Mouse (Mus musculus) spleen, adult 2 months (tissue): ENCODE measurements around the gene Cox10. TPM values are rescaled to one million over a fixed set of nuclear protein-coding genes. Genes with fewer than 3 reads are reported as not detected.

Experiments used
- DNase-seq, 2 experiments: peaks; one replicate each; pipeline versions ENCODE4 v3.0.0 to v3.0.0-alpha.2; 2012 to 2021; ENCODE audit warnings: low spot score in 2 of 2, low read depth in 1 of 2
- H3K27ac ChIP-seq: fragments of 200-500 bp; 2 replicates; pipeline ENCODE4 v1.5.1; 2012; ENCODE audit warnings: low read length, inconsistent platforms; ENCODE audit not compliant: insufficient read depth
- H3K27me3 ChIP-seq: fragments of 200-500 bp; 2 replicates; pipeline ENCODE4 v1.6.1; 2012; ENCODE audit warnings: mild to moderate bottlenecking, moderate library complexity, low read length, inconsistent platforms; ENCODE audit not compliant: control insufficient read depth, insufficient read depth
- H3K36me3 ChIP-seq: fragments of 200-500 bp; 2 replicates; pipeline ENCODE4 v1.6.1; 2012; ENCODE audit warnings: mild to moderate bottlenecking, low read length, inconsistent platforms; ENCODE audit not compliant: control insufficient read depth, insufficient read depth
- H3K4me1 ChIP-seq: fragments of 200-500 bp; 2 replicates; pipeline ENCODE4 v1.6.1; 2011; ENCODE audit warnings: inconsistent platforms; ENCODE audit not compliant: control insufficient read depth, insufficient read depth, insufficient read length
- H3K4me3 ChIP-seq: fragments of 200-500 bp; 2 replicates; pipeline ENCODE4 v1.5.1; 2011; ENCODE audit warnings: mild to moderate bottlenecking, inconsistent platforms; ENCODE audit not compliant: insufficient read depth, insufficient read length; ENCODE audit errors: extremely low read depth
- CTCF ChIP-seq: fragments of 200-500 bp; IDR thresholded peaks from 2 replicates; pipeline ENCODE4 v1.5.1; 2011; ENCODE audit warnings: mild to moderate bottlenecking, inconsistent platforms; ENCODE audit not compliant: insufficient read depth, insufficient read length, insufficient replicate concordance; ENCODE audit errors: extremely low read depth
- POLR2A ChIP-seq: fragments of 200-500 bp; IDR thresholded peaks from 2 replicates; pipeline ENCODE4 v1.6.1; 2011; ENCODE audit warnings: low read depth, low read length, inconsistent platforms
- WGBS: fragments of 180-500 bp; shearing (Covaris S2); methylation state at CpG from one replicate; pipeline ENCODE4 v1.1.7; 2018; 5-methylcytosine and 5-hydroxymethylcytosine counted together
- polyA plus RNA-seq: library from polyadenylated mRNA; depleted of rRNA; stranded (reverse); fragments of >200 nt; gene quantifications from 2 replicates; pipeline ENCODE4 v1.2.3, GENCODE M21; 2012

Gene Cox10
- polyA plus RNA-seq, 1 experiment: 7.8 TPM

DNA sequence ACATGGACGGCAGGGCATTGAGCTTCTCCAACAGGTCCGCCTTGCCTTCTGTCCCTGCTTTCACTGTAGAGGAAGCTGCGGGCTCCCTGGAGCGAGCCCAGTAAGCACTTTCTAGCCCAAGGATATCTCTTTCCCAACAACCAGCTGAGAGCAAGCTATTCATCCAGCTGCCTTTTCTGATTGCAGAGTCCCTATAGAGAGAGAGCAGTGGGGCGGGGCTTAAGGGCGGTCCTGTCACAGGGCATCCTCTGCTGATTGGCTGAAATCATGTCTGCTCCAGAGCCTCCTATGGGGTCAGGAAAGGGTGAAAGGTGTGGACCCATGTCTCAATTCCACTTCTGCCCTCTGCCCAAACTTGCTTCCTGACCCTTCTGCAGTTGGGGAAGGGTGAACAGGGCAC, 152.4 kb downstream of the Cox10 start:
- H3K36me3 ChIP-seq: no peaks in the 10 kb centered on the region
- no peak for TF ChIP-seq CTCF
- no peak overlapping the region for H3K4me3 ChIP-seq
- no peak overlapping the region for H3K27ac ChIP-seq
- DNase-seq: no peak
- H3K27me3 ChIP-seq: peaks cover 2% of the 10 kb centered on the region; the same call in 1 of the 2 replicates
- 85% methylated on average over 6 of the region's 6 CpGs for WGBS
- peaks cover 9% of the 10 kb centered on the region for H3K4me1 ChIP-seq

DNA sequence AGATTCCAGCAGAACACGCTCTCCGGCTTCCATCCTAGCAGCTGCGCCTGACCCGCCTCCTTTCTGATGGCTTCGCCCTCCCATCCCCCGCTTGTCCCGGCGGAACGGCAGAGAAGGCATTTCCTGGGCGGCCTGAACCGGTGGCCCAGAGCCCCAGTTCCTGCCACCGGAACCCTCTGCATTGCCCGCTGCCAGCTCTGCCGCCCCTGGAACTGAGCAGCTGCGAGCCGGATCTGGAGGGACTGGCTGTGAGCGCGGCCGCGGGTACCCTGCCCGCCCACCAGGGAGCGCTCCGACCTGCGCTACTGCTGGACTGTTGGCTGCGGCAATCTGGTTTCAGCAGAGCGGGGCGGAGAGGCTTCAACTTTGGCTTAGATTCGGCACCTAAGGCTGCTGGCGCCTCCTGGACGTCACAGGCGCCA, 154.1 kb downstream of the Cox10 start:
- Histone ChIP-seq H3K27ac (no peak overlapping the region), H3K4me1 (peaks cover 15% of the 10 kb centered on the region), H3K36me3 (no peaks in the 10 kb centered on the region), H3K4me3 (no peak overlapping the region; the same call in 1 of the 2 replicates), H3K27me3 (peaks cover 8% of the 10 kb centered on the region)
- 2% methylated on average over 31 of the region's 31 CpGs for WGBS
- TF ChIP-seq POLR2A (no peak), CTCF (peak; percentile 74)
- DNase-seq: peak; percentile 43 to 81

DNA sequence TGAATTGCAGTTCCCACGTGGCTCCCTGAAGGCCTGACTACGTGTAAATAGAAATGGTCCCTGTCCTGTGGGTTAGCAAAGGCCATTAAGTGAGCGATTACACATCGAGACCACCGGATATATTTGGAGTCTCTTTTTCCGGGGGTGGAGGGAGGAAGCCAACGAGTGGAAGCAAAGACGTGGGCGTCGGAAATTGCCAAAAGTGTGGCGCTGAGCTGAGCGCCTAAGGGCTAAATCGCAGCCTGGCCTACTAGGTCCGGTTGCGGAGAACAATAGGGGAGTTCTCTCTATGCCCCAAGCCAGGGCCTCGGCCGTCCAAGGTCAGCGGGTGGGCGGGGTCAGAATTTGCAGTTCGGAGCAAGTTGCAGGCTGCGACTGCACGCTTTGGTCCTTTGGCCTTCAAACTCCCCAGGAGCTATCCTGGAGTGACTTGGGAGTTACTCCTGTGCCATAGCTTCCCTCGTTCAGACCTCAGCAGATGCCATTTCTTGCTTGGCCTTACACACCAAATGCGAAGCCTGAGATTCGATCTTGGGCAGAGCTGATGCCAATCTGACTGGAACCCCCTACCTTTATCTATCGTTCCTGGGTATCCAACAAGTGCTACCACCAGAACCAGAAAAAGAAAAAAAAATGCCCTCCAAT, 154.9 kb downstream of the Cox10 start:
- H3K4me1 ChIP-seq: peaks cover 15% of the 10 kb centered on the region
- 9% methylated on average over 26 of the region's 26 CpGs for WGBS

DNA sequence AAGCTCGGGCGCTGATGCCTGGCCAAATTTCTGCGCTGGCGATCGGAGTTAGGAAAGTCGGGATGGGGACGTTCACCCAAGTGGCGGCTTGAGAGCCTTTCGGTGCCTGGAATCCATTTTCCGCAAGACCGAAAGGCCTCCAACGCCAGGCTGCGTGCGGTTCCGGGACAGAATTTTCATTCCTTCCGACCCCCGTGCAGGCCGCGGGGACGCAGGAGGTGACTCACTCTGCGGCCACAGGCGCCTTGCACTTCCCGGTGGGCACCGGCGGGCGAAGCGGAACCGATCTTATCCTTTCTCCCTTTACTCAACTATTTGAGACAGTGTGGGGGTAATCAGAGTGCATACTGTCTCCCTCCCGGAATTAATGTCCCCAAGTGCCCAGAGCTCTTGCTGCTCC, 155.9 kb downstream of the Cox10 start:
- TF ChIP-seq POLR2A (no peak), CTCF (no peak)
- Histone ChIP-seq H3K27me3 (peaks cover 14% of the 10 kb centered on the region), H3K4me3 (peak overlapping the region; percentile 38; the same call in 1 of the 2 replicates), H3K27ac (no peak overlapping the region), H3K36me3 (no peaks in the 10 kb centered on the region), H3K4me1 (peaks cover 18% of the 10 kb centered on the region)
- no peak for DNase-seq
- WGBS: 3% methylated on average over 29 of the region's 29 CpGs

More for the DNA sequence above, 154.9 kb downstream of the Cox10 start:
- peak in 1 of 2 experiments; percentile 29 for DNase-seq
- TF ChIP-seq CTCF (no peak), POLR2A (no peak)
- H3K27ac ChIP-seq: no peak overlapping the region
- H3K27me3 ChIP-seq: peaks cover 9% of the 10 kb centered on the region
- H3K36me3 ChIP-seq: no peaks in the 10 kb centered on the region
- peak overlapping the region; percentile 38; the same call in 1 of the 2 replicates for H3K4me3 ChIP-seq

DNA sequence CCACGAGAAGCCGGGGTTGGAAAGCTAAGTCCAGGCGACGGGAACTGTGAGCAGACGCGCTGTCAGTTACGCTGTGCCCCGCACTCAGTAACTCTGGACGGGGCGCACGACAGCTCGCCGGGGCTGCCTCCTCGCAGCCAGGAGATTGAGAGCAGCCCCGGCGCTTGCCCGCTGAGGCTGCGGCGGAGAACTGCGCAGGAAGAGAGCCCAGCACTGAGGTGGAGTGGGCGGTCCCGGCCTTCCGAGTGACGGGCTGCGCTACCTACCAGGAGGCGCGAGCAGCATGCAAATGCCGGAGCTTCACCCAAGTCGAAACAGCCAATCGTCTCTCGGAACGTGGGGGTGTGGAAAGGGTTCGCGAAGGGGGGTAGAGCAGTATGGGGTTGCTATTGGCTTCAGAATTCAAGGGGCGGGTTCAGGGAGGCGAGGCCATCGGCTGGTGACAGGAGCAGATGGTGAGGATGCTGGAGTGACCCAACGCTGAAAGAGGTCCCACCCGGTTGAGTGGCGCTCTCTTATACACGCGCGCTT, 157.1 kb downstream of the Cox10 start, which contains the start of gene Hs3st3b1:
TSS of gene Hs3st3b1 (minus strand) at position 200 of the 531 bp plus-strand sequence.
- under 1% methylated on average over 43 of the region's 43 CpGs for WGBS
- TF ChIP-seq POLR2A: peak; percentile 79
- TF ChIP-seq CTCF: no peak
- Histone ChIP-seq H3K36me3 (no peaks in the 10 kb centered on the region), H3K27ac (peak within 1 kb of the TSS; percentile 73), H3K4me3 (peak within 1 kb of the TSS; percentile 75), H3K4me1 (peaks cover 18% of the 10 kb centered on the region), H3K27me3 (peaks cover 14% of the 10 kb centered on the region)
- peak; percentile 93 to 97 for DNase-seq

DNA sequence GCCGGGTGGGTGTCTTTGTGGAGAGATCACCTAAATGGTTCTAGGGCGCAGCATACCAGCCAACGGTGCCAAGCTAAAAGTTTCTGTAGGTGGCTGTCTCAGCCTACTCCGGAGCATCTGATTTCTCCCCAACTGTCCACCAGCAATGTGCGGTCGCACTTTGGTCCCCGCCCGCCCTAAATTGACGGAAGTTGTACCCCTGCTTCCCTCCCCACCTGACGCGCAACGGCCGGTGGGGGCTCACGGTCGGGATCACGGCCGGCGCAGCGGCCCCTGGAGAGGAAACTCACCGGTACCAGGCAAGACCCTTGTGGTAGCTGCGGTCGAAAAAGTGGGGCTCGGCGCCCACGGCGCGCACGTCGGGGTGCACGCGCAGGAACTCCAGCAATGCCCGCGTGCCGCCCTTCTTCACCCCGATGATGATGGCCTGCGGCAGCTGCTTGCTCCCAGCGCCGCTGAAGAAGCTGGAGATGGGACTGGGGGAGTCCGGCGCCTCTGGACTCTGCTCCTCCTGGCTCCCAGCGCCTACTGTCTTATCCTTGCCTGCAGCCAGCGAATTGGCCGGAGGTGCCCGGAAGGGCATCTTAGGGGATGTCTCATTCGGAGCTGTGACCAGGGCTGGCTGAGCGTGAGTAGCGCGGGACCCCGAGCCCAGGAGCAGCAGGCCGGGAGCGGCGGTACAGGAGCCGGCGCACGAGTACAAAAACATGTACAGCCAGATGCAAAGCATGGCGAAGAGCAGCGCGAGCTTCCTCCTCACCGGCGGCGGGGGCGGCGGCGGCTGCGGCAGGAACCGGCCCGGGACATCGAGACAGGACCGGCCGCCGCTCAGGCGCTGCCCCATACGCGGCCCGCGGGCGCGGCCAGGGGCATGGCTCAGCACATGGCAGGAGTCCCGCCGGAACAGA, 158.0 kb downstream of the Cox10 start:
- no peaks in the 10 kb centered on the region for H3K36me3 ChIP-seq
- WGBS: 2% methylated on average over 80 of the region's 80 CpGs
- peaks cover 14% of the 10 kb centered on the region for H3K27me3 ChIP-seq
- peak overlapping the region; percentile 75 for H3K4me3 ChIP-seq
- DNase-seq: peak in 1 of 2 experiments; percentile 41
- peaks cover 18% of the 10 kb centered on the region for H3K4me1 ChIP-seq
- H3K27ac ChIP-seq: peak overlapping the region; percentile 73
- TF ChIP-seq POLR2A (no peak), CTCF (no peak)

DNA sequence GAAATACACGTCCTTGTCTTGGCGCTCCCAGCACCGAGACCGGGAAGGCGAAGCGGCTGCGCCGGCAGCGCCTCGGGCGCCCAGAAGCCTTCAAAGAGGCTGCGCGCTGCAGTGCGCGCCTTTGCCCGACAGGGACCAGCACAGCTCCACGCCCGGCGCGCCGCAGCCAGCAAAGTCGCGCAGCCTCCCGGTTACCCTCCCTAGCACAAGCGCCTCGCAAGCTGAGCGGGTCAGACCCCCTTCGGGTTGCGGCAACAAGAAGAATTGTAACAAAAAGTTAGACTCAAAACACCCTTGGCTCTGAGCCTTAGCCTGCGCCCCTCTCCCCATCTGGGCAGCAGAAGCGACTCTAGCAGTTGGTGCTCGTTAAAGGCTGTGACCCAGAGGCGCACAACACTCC, 158.7 kb downstream of the Cox10 start:
- DNase-seq: peak; percentile 50 to 75
- no peak overlapping the region for H3K27ac ChIP-seq
- H3K36me3 ChIP-seq: no peaks in the 10 kb centered on the region
- H3K4me3 ChIP-seq: peak overlapping the region; percentile 75
- H3K27me3 ChIP-seq: peaks cover 14% of the 10 kb centered on the region
- H3K4me1 ChIP-seq: peaks cover 18% of the 10 kb centered on the region
- WGBS: 1% methylated on average over 33 of the region's 33 CpGs
- TF ChIP-seq CTCF: peak; percentile 78
- TF ChIP-seq POLR2A: no peak
